Mouse (Mus musculus) left cerebral cortex, adult 11 months (tissue): ENCODE data around the gene Rhbdd1.

ENCODE experiments used
- DNase-seq: peaks from one replicate; pipeline ENCODE4 v3.0.0; 2022; ENCODE audit warnings: low spot score

Gene Rhbdd1

DNA sequence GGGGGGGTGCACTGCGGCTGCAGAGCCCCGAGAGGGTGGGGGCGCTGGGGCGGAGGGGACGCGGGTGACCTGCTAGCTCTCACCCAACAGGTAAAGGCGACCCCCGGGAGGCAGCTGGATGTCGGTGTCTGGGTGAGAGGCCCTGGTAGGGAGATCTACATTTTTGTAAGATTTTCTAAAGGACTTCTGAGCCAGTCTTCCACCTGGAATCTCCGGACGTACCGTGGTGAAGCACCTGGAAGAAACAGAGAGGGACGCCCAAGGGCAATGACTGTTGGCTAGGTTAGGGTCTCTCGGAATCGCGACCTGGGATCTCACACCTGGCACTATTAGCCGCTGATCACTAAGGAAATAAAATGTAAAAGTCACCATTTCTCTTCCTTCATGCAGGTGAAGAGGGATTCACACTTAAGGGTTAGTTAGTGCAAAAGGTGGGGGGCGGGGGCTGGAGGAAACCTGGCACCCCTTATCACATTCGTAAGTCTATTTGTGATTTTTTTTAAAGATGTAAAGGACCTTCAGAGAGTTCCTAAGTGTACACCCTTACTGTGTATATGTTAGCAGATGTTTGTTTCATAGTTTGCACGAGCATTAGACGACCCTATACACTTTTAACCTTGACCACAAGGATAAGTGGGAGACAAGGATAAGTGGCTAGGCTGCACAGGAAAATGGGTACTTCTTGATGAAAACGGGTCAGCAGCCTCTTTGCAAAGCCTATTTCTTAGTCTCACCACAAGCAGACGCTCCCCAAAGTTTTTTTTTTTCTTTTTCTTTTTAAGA, 24.1 kb upstream of the Rhbdd1 start:
- no peak for DNase-seq

GRCm38 (mm10) chr1:82292771-82293170, 23.5 kb upstream of the Rhbdd1 start:
- no peak for DNase-seq

- no peak for DNase-seq
Observed at GRCm38 (mm10) chr1:82294102-82294501, 22.1 kb upstream of the Rhbdd1 start.

- DNase-seq: no peak
Observed at GRCm38 (mm10) chr1:82298586-82298985, 17.7 kb upstream of the Rhbdd1 start.

DNA sequence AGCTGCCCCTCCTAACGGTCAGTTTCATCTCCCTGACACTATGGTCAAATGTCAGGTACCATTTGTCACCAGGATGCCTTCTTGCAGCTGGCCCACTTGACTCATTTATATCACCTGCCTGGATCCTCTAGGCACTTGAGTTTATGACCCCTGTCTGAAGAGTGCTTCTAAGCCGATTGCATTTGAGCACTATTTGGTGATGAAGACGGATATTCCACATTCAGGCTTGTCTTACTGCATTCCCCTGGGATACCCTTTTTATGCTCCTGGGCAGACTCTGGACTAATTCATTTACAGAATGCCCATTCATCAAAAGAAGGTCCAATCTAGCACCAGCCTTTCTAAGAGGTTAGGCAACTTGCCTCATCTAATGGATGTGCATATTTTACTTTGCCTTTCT, 11.8 kb upstream of the Rhbdd1 start:
- DNase-seq: no peak

- DNase-seq: no peak
Observed at GRCm38 (mm10) chr1:82316746-82317126, 484 bp downstream of the Rhbdd1 start.

DNA sequence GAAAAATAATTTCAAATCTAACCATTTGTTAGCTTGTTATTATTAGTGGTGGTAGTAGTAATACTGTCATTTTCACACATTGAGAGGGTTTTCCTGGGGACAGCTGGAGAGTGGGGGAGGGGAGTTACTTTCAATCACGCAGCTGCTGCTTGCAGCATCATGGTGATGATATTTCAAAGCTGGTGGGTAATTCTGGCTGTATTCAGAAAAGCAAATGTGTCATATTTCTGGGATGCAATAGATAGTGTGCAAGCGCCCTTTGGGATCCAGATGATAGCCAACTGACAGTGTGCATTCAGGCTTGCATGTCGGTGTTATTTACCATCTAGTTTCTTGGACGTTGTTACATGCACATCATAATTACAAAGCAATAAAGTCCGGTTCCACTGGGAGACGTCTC, 4.2 kb downstream of the Rhbdd1 start:
- DNase-seq: no peak

DNA sequence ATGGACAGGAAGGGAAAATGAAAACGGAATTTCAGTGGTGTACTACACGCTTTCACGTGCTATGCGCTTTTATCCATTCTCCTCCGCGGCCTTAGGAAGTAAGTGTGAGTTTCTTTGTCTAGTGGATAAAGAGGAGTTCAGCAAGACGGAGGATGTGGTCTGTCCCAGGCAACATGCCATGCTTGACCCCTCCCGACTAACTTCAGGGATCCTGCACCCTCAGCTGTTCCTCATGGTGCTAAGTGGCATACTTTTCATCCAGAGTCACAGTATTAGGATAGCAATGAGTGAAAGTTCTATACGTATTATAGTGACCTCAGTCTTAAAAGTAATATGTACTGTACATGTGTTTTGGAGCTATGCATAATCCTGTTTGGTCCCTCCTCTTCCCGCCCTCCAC, 4.6 kb downstream of the Rhbdd1 start:
- no peak for DNase-seq

DNA sequence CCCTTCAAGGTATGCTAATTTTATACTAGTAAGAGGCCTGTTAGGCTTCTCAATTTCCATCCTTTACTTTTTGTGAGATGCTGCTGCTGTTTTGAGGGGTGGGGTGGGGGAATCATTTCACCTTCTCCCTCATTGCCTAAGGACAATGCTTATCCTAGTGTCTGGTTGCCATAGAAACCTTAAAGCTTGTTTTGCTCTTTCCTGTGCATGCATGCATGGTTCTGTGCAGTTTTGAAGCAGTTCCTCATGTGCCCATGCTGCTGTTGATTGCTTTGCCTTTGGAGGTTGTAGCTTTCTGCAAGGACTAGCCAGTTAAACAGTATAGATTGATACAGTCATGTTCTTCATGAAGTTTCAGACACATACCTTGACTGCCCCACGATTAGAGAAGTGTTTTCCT, 5.2 kb downstream of the Rhbdd1 start:
- no peak for DNase-seq

DNA sequence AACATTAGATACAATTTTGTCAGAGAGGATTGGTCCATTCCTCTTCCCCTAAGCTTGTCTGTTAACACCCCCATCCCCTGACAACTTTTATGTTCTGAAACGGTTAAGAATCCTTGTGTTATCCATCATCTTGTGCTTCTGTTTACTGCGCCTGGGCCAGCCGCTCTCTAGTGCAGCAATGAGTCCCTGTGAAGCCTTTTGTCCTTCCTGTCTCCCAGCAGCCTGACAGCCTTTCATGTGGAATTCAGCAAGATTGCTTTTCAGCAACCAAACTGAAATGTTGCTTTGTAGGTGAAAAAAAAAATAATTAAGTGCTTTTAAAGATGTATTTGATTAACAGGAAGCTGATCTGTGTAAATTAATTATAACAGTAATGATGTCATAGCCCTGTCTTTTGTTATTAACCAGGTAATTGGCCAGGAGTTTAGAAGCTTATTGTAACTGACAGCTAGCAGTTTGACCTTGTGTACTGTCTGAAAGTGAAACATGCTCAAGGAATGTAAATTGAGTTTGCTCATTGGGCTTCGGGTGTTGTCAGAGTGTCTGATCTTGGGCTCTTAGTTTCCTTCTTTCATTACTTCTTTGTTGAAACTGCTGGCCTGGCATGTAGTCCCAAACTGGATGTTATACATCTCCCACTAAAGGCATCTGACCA, 8.0 kb downstream of the Rhbdd1 start:
- DNase-seq: no peak

DNA sequence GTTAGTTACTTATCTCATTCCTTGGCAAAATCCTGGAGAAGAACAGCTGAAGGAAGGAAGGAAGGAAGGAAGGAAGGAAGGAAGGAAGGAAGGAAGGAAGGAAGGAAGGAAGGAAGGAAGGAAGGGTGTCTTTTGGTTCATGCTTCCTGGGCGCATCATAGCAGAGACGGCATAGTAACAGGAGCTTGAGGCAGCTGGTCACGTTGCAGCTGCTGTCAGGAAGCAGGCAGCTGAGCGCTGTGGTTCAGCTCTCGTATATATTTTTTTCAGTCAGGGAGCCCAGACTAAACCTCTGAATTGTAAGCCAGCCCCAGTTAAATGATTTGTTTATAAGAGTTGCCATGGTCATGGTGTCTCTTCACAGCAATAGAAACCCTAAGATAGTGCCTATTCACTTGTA, 9.9 kb downstream of the Rhbdd1 start:
- no peak for DNase-seq

DNA sequence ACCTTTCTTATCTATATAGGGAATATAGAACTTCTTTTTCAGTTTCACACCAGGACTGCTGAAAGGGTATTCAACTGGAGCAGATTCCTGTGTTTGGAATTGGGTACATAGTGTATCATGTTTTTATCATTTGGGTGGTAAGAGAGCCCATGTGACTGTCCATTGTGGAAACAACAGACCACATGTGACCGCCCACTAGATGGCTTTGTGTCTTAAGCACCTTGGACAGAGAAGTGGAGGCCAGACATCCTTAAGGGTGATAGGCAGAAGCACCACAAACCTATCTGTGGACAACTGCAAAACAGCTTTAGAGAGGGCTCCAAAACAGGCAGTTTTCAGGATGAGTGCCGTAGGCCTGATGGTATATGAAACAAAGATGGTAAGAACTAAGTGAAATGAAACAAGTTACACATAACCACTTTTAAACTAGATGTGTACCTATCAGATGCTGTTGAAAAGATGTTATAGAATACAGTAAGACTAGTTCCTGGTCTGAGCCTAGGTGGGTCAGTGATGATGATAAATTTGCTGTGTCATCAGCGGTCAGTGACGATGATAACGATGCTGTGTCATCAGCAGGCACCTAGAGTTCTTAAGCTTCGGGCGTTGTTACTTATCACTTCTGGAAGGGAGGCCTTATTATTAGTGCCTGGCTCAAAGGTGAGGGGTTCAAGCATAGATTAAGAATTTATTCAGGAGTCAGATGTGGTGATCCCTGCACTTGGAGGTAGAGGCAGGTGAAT, 12.0 kb downstream of the Rhbdd1 start:
- DNase-seq: no peak

GRCm38 (mm10) chr1:82329237-82329953, 13.1 kb downstream of the Rhbdd1 start:
- DNase-seq: no peak

DNA sequence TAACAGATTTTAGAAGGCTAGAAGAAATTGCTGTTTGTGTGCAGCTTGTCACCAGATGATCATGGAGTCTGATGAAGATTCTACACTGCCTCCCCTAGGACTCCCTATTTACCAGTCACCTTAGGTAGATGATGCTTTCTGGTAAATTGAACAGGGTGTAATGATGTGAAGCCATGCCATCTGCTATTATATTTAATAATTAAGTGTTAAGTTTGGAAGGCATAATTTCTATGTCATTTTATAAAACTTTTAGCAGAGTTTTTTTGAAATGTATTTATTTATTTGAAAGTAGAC, 13.6 kb downstream of the Rhbdd1 start:
- DNase-seq: no peak

DNA sequence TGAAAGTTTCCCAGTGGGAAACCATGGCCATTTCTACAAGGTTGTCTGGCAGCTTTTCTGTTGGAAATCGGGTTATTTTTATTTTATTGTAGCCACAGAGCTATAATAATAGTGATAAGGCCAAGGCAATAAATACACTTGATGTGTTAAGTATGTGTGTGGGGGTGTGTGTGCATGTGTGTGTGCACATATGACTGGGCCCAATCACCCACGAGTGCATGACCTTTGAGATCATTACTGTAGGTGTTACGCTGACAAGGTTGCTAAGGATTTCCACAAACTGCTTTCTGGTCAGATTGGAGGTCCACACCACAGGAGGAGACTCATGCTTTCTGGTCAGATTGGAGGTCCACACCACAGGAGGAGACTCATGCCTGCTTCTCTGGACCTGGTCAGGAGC, 18.3 kb downstream of the Rhbdd1 start:
- no peak for DNase-seq

- no peak for DNase-seq
Observed at GRCm38 (mm10) chr1:82353089-82353488, 36.8 kb downstream of the Rhbdd1 start.

GRCm38 (mm10) chr1:82353755-82354154, 37.5 kb downstream of the Rhbdd1 start:
- DNase-seq: no peak

- DNase-seq: no peak
Observed at GRCm38 (mm10) chr1:82358871-82359647, 42.8 kb downstream of the Rhbdd1 start.

- no peak for DNase-seq
Observed at GRCm38 (mm10) chr1:82359648-82360026, 43.4 kb downstream of the Rhbdd1 start.

DNA sequence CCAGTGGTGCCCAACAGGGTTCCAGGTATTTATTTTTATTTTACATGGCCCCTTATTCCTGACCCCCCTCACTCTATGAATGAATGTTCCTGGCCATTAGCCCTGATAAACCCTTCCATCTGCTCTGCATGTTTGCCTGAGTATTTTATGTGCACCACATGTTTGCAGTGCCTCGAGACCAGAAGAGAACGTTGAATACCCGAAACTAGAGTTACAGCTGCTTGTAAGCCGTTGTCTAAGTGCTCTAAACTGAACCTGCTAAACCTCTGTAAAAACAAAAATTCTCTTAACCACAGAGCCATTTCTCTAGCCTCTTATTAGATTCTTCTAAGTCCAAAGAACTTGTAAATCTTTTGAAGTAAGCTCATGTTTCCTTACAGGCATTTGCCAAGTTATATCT, 45.0 kb downstream of the Rhbdd1 start:
- DNase-seq: no peak

DNA sequence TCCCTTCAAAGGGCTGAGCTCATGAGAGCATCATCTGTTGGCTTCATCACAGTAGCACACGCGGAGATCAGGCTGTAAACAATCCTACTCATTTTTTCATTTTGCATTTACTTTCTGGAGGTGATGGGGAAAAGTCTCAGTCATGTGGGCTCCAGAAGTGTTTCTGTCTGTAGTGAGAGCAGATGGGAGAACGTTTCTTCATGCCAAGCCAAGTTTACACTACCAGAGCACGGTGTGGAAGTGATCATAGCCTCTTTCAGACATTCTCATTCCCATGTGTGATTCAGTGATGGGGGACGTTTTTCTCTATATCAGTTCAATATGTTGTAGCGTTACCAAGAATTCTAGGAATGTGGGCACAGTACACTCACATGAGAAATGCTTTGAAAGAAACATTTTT, 45.9 kb downstream of the Rhbdd1 start:
- no peak for DNase-seq

- no peak for DNase-seq
Observed at GRCm38 (mm10) chr1:82364047-82364446, 47.8 kb downstream of the Rhbdd1 start.
